Mouse (Mus musculus) macrophage (primary cell): ENCODE measurements around the gene Mut. TPM values are rescaled to one million over a fixed set of nuclear protein-coding genes. Genes with fewer than 3 reads are reported as not detected.

Source experiments
- H3K27ac ChIP-seq: fragments of 350-480 bp; formaldehyde crosslinking; 2 replicates; pipeline ENCODE4 v1.9.0; 2021
- H3K36me3 ChIP-seq: fragments of 350-480 bp; formaldehyde crosslinking; 2 replicates; pipeline ENCODE4 v1.9.0; 2021; ENCODE audit errors: inconsistent target
- H3K4me3 ChIP-seq: fragments of 350-480 bp; formaldehyde crosslinking; 2 replicates; pipeline ENCODE4 v1.9.0; 2021; ENCODE audit errors: inconsistent target
- H3K79me2 ChIP-seq: fragments of 350-480 bp; formaldehyde crosslinking; 2 replicates; pipeline ENCODE4 v1.9.0; 2021; ENCODE audit errors: inconsistent target
- WGBS: methylation state at CpG from one replicate; pipeline ENCODE4 v1.1.7; 2026; ENCODE audit warnings: inconsistent platforms; ENCODE audit not compliant: missing documents; 5-methylcytosine and 5-hydroxymethylcytosine counted together
- polyA plus RNA-seq: library from polyadenylated mRNA; stranded (reverse); fragments of 250-400 nt; gene quantifications from 3 replicates; pipeline ENCODE4 v1.2.4, GENCODE M21; 2018; ENCODE audit warnings: inconsistent platforms
- total RNA-seq, 78 experiments: library from RNA; depleted of rRNA; stranded (reverse); fragments of 250-400 nt; gene quantifications; 1 replicate in 9 of 78; 2 replicates in 24 of 78; 3 replicates in 43 of 78; 4 replicates in 2 of 78; pipeline ENCODE4 v1.2.4; 2018; ENCODE audit warnings: inconsistent platforms in 56 of 78

Mut gene
- total RNA-seq (2018; cell fraction: chromatin; rRNA removed), result 10 to 100 TPM in 16 of 26 experiments, 1 to 10 TPM in 10; 1.4 to 24.1 (median 13.8) TPM
- total RNA-seq (2018; cell fraction: cytosol; rRNA removed), result 10 to 100 TPM; 13.1 to 24.4 (median 19.1) TPM
- total RNA-seq (2018; cell fraction: nucleus; rRNA removed), result 10 to 100 TPM in 18 of 26 experiments, 1 to 10 TPM in 8; 6.2 to 25.2 (median 13.2) TPM
- 17.0 to 24.0 TPM (median 19.8 TPM) in 3 replicates for polyA plus RNA-seq

DNA sequence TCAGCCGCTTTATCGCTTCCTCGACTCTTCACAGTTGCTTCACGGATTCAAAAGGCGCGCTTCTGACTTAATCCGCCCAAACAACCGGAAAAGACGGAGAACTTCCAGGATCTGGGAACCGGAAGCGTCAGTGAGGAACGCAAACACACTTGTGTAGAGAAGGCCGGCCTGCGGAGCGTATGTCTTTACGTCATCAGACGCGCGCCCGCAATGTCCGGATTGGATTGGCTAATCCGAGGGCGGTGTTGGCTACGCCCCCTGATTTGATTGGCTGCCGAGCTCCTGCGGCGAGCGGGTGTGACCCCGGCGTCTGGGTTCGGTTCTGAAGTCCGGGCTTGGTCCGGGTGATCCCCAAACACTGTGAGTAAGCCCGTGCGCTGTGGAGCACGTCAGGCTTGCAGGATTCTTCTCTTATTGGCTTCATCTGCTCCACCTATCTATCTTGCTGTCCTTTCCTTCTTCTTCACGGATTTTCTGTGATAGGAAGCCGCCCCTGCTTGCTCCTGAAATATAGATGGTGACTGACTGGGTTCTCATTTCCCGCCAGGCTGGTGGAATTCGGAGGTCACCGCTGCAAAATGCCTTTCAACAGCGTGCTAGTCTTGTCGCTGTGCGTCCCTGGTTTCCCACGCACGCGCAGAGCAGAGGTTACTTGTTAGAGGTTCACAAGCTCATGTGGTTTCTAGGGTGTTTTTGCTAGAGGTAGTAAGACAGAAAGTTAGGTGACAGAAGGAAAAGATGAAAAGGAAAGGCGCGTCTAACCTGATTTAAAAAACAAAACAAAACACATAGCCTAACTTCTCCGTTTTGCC, at the start of gene Mut, which contains the start of gene Cenpq:
TSS of gene Mut (plus strand) at position 266 of the 812 bp plus-strand sequence.
TSS of gene Cenpq (minus strand) at position 628 of the 812 bp plus-strand sequence.
- H3K79me2 ChIP-seq, result peaks cover 19% of the 10 kb centered on the region
- H3K27ac ChIP-seq, result peak within 1 kb of the TSS; percentile 81
- WGBS, result under 1% methylated on average over 50 of the region's 50 CpGs
- H3K36me3 ChIP-seq, result peaks cover 2% of the 10 kb centered on the region
- H3K4me3 ChIP-seq, result peak within 1 kb of the TSS; percentile 87

DNA sequence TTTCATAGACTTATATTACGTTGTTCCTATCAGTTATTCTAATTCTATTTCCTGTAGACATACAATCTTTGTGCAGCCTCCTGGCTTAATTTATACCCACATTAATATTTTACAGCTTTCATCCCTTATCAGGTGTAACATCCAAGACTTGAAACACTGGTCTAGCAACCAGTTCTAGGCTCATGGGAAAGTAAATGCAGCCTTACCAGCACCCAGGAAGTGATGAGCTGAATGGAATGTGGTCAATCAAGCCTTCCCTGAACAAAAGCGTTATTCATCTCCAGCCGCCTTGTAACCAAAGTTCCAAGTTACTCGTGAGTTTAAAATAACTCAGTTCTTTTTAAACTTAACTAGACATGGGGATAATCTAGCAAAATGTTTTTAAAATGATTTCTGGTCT, 49.3 kb upstream of the Mut start:
- H3K79me2 ChIP-seq, result no peaks in the 10 kb centered on the region
- no peaks in the 10 kb centered on the region for H3K36me3 ChIP-seq
- H3K4me3 ChIP-seq, result no peak overlapping the region
- no peak overlapping the region for H3K27ac ChIP-seq
- 91% methylated on average over 4 of the region's 4 CpGs for WGBS

DNA sequence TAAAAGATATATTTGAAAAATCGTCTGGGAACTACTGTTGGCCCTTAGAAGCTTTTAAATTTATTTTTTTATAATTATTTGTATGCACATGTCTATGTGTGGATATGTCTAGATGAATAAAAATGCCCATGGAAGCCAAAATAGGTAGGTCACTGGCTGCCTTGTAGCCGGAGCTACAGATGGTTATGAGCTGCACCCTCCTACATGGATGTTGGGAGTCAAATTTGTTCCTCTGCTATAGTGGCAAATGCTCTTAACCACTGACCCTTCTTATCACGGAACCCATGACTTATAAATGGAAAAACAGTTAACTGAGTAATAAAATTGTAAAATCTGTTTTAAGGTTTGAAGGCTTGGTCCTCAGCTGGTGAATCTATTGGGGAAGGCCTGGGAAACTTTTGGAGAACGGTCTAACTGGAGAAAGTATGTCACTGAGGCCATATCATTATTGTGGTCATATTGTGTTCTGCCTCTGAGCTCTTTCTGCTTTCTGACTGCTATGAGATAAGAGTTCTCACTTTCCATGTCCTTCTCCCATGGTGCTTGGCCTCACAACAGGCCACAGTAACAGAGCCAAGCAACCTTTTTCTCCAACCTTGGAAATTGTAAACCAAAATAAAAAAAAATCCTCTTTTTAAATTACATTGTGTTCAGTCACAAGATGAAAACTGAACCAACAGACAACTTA, 46.5 kb upstream of the Mut start:
- H3K27ac ChIP-seq, result no peak overlapping the region
- WGBS, result 90% methylated on average over 3 of the region's 4 CpGs

DNA sequence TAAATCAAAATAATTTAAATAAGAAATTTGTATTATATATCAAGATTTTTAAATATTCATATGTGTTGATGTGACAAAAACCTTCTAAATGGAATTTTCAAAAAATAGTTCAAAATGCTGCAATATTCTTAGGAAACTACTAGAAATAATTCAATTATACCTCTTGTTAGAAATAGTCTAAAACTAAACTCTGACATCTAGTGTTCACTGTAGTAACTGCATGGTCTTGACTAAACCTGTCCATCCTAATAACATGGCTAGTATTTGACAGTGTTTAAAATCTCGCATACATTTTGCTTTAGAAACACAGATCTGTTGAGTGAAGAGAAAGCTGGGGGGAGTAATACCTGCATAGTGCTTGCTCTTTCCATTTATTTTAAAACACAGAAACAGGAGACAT, 37.6 kb upstream of the Mut start:
- Histone ChIP-seq H3K4me3 (no peak overlapping the region), H3K79me2 (no peaks in the 10 kb centered on the region), H3K36me3 (no peaks in the 10 kb centered on the region), H3K27ac (no peak overlapping the region)
- 67% methylated on average over 1 of the region's 1 CpGs for WGBS

More for the DNA sequence above, 46.5 kb upstream of the Mut start:
- no peaks in the 10 kb centered on the region for H3K79me2 ChIP-seq
- H3K36me3 ChIP-seq, result no peaks in the 10 kb centered on the region
- H3K4me3 ChIP-seq, result no peak overlapping the region

DNA sequence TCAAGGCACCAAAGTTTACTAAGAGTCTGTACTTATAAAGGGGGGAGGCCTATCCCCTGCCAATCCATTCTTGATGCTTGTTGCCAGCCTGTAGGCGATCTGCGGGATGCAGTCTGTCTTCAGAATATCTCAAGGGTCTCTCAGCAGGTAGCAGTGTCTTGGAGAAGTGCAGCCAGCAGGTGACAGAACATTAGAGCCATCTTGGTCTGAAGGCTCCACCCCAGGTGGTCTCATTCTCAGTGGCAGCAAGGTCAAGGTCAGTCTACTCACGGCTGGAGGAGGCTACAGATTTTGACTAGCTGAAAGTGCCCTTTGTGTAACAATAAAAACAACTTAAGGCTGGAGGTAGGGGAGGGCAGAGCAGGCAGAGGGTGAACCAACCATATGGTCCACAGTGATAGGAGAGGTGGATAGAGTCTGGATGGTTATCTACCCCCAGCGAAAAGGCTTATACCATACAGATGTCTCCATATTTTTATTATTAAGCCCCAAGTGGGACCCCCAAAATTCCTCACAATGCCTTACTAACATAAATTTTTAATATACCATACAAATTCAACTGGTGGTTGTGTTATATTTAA, 34.6 kb upstream of the Mut start:
- WGBS, result 89% methylated on average over 4 of the region's 4 CpGs
- H3K4me3 ChIP-seq, result no peak overlapping the region
- no peaks in the 10 kb centered on the region for H3K79me2 ChIP-seq
- no peaks in the 10 kb centered on the region for H3K36me3 ChIP-seq
- H3K27ac ChIP-seq, result no peak overlapping the region

DNA sequence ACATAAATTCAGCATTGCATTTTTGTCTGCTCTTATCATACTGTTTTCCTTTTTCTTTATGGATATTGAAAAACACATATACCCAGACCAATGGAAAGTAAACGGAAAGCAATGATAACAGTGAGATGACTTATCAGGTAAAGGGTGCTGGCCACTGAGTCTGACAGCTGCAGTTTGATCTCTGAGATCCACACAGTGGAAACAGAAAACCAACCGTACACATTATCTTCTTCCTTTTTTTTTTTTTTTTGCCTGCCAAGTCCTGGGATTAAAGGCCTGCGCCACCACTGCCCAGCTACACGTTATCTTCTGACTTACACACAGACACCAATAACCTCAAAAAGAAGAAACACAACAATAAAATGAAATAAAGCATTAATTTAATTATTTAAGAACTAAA, 31.1 kb upstream of the Mut start:
- no peaks in the 10 kb centered on the region for H3K36me3 ChIP-seq
- 71% methylated on average over 4 of the region's 4 CpGs for WGBS

DNA sequence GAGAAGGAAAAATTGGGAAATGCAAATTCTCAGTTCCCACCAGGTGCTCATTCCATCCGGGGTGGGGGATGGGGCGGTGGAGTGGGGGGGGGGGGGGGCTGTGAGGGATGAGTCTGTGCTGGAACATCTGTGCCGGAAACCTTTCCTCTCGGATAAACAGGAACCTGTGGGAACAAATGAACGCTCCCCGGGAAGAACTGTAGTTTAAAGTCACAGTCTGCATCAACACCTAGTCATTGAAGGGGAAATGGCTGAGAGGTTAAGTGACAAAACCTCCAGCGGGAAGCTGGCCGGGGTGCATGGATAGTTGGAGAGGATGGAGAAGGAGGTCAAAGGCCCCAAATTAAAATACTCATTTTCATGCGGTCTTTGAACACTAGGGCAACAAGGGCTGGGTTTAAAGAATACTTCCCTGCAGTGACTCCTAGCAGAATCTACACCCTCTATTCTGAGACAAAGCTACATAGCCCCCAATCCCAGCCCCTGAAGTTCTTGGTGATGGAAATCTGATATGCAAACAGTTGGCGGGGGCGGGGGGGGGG, 30.4 kb upstream of the Mut start:
- H3K4me3 ChIP-seq, result no peak overlapping the region
- 52% methylated on average over 10 of the region's 11 CpGs for WGBS
- no peaks in the 10 kb centered on the region for H3K79me2 ChIP-seq

More for the DNA sequence above, 31.1 kb upstream of the Mut start:
- Histone ChIP-seq H3K4me3 (no peak overlapping the region), H3K79me2 (no peaks in the 10 kb centered on the region), H3K27ac (no peak overlapping the region)

DNA sequence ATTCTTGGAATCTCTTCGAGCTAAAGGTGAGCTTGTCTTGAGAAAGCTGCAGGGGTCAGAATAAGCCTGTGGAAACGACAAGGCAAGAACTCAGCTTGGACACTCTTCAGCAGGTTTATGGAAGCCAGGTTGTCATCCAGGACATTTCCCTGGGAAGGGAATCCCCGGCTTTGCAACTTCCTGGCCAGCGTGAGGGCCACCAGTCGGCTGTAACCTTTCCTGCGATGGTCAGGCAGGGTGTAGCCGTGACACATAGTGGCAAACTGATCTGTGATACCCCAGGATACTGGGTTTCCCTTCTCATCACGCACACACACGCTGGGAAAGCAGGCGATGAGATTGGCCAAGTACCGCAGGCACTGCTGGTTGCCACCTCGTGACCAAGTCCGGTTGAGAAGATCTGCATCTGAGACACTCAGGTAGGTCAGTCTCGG, 29.7 kb upstream of the Mut start:
- Histone ChIP-seq H3K36me3 (no peaks in the 10 kb centered on the region), H3K79me2 (no peaks in the 10 kb centered on the region), H3K4me3 (no peak overlapping the region), H3K27ac (no peak overlapping the region)
- 15% methylated on average over 14 of the region's 14 CpGs for WGBS

More for the DNA sequence above, 30.4 kb upstream of the Mut start:
- H3K27ac ChIP-seq, result no peak overlapping the region
- no peaks in the 10 kb centered on the region for H3K36me3 ChIP-seq

DNA sequence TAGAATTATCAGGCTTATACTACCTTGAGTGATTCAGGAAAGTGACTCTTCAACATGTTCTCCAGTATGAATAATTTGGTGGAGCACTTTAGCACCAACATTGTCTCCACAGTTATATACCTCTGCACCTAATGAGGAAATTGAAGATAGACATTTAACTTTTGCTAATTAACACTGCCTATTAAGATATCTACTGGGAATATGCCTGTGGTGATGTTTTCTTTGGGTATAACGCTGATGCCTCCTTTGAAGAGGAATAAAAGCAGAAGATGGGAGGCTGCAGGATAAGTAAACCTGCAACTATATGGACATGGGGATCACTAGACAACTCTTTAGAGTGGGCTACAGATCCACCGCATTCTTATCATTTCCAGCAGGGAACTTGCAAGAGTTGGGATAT, 20.2 kb upstream of the Mut start, which contains the start of gene Glyatl3:
TSS of gene Glyatl3 (minus strand) at position 101 of the 400 bp plus-strand sequence.
- Histone ChIP-seq H3K4me3 (no peak within 1 kb of the TSS), H3K27ac (no peak within 1 kb of the TSS), H3K79me2 (no peaks in the 10 kb centered on the region), H3K36me3 (no peaks in the 10 kb centered on the region)
- WGBS, result 89% methylated on average over 2 of the region's 2 CpGs

DNA sequence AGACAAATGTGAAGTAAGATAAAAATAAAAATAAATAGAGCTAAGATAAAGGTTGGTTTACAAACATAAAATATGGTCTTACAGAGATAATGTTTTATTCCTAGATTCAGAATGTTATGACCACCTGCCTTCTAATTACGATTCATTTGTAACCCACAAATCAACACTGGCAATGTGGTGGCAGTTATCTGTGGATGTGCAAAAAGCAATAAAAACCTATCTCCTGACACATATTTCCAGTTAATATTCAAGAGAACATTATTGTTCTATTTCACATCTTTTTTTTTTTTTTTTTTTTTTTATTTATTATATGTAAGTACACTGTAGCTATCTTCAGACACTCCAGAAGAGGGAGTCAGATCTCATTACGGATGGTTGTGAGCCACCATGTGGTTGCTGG, 19.0 kb upstream of the Mut start:
- H3K79me2 ChIP-seq, result no peaks in the 10 kb centered on the region
- H3K4me3 ChIP-seq, result no peak overlapping the region
- no peaks in the 10 kb centered on the region for H3K36me3 ChIP-seq
- WGBS, result 100% methylated on average over 1 of the region's 2 CpGs
- no peak overlapping the region for H3K27ac ChIP-seq

DNA sequence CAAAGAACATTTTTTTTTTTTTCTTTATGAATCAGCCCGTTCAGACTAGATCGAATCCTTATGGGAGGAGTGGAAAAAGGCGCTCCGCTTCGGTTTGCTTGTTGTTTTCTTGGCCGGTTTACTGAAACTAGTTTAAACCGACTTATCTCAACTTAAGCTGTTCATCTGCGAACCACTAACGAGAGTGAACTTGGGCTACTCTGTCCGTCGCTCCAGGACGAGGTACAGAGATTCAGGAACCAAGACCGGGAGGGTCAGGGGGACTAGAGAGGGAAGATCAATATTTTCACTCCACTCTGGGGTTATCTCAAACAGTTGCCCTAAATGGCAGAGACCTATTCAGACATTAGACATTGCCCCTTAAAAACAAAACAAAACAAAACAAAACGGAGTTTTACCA, 500 bp upstream of the Mut start:
- Histone ChIP-seq H3K27ac (peak overlapping the region; percentile 81), H3K36me3 (no peaks in the 10 kb centered on the region; the same call in 1 of the 2 replicates), H3K79me2 (peaks cover 19% of the 10 kb centered on the region), H3K4me3 (peak overlapping the region; percentile 87)
- 3% methylated on average over 14 of the region's 14 CpGs for WGBS

DNA sequence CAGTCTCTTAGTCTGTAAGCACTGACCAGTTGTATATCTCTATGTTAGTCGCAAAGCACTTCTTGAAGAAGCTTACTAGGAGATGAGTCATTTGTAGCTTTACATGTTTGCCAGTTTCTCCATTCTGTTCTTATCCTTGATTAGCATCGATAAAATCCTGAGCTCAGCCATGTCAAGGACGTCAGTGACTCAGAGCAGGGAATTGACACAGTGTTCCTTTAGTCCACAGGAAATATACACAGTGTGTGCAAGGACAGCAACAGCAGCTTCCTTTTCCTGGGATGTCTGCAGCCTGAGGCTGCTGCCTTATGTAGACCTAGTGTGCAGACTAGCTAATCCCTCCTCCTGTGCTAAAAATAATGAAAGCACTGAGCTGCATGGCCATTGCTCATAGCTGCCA, 14.0 kb downstream of the Mut start:
- H3K79me2 ChIP-seq, result no peaks in the 10 kb centered on the region
- peaks cover 61% of the 10 kb centered on the region for H3K36me3 ChIP-seq
- 0 out of 2 replicates have a peak overlapping the region, but pooled peaks have one; percentile 13 for H3K27ac ChIP-seq
- 82% methylated on average over 3 of the region's 3 CpGs for WGBS
- H3K4me3 ChIP-seq, result no peak overlapping the region

DNA sequence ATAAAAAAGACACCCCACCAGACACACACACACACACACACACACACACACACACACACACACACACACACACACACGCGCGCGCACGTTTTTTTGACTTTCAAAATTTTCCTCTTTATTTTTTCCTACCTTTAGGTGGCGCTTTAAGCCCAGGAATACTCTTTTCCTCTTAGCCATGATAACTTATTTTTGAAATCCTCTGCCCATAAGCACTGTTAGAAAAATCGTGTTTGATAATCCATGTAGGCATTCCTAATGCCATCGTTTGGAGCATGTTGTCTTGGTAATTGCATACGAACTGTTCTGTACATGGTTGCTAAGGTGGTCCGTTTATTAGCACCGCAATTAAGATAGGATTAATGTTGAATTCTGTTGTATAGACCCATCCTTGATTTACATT, 43.4 kb downstream of the Mut start:
- no peaks in the 10 kb centered on the region for H3K36me3 ChIP-seq
- no peak overlapping the region for H3K4me3 ChIP-seq
- WGBS, result 79% methylated on average over 10 of the region's 11 CpGs
- H3K79me2 ChIP-seq, result no peaks in the 10 kb centered on the region
- H3K27ac ChIP-seq, result no peak overlapping the region

DNA sequence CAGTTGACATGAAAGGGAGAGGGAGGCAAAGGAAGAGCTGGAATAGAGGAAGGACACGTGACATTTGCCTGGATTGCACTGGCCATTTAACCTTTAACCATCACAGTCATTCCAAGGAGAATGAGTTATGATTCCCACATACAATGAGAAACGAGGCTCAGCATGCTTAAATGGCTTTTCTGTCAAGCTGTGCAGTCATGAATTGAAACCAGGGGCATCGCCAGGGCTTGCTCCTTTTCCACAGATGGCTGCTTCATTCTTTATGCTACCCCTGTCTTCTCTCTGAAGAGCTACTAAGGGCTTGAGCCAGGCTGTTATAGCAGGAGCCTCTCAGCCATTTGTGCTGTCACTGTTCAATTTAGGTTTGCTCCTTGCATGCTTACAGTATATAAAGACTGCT, 57.6 kb downstream of the Mut start:
- WGBS, result 78% methylated on average over 3 of the region's 3 CpGs
- H3K79me2 ChIP-seq, result no peaks in the 10 kb centered on the region
- no peak overlapping the region for H3K27ac ChIP-seq
- H3K4me3 ChIP-seq, result no peak overlapping the region
- H3K36me3 ChIP-seq, result no peaks in the 10 kb centered on the region
